18 mouse cellular contexts compared by ENCODE assay signal in the genomic region with DNA sequence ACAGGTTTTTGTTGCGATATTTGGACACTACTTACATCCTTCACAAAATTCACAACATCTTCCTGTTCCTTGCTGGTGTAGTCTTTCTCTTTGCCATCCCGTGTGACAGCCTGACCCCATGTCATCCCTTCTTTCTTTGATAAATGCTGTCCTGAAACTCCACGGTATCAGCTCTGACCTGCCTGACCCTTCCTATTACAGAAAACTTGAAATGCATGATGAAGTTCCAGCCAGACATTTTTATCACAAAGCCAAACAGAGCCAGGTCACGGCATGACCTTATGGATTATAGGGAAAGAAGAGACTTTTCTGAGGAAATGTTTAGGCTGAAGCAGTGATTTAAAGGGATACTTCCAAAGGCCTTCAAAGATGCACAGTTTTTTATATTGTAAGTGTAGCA.
DNase-seq lines count a peak whose midpoint lies in the region; ATAC-seq and TF ChIP-seq lines count a peak whose summit lies in the region.
"Had no signal": no experiment of that assay in that cellular context is flagged by ENCODE, and none has a peak within 500 bp of the region (broad histone marks: within the 10 kb centered on the region; RNA-seq: fewer than 3 reads in every experiment).

No protein-coding gene starts in this region.

- H3K4me1 ChIP-seq in heart, embryonic 13.5 days, result peaks cover 29% of the 10 kb centered on the region
- H3K4me1 ChIP-seq in heart, embryonic 11.5 days (ENCODE audit: control insufficient read depth, insufficient read depth, low read length), result peaks cover 14% of the 10 kb centered on the region; the same call in 1 of the 2 replicates
- H3K4me1 ChIP-seq in lung, postnatal 0 days (ENCODE audit: insufficient read depth, low read depth, low read length), result peaks cover 6% of the 10 kb centered on the region; the same call in 1 of the 2 replicates
- peaks cover 10% of the 10 kb centered on the region; the same call in 1 of the 2 replicates for H3K4me1 ChIP-seq in intestine, postnatal 0 days (replicated peaks; ENCODE audit: control insufficient read depth, insufficient read depth, low read length)
- H3K4me1 ChIP-seq: embryonic facial prominence, embryonic 13.5 days; forebrain, embryonic 12.5 days; hindbrain, embryonic 15.5 days had no signal

- ATAC-seq in heart, embryonic 13.5 days (ENCODE audit: extremely low read depth, insufficient number of reproducible peaks, low FRiP score, low TSS enrichment), result no peak
- ATAC-seq in heart, embryonic 11.5 days (replicated peaks; ENCODE audit: insufficient number of reproducible peaks, low FRiP score, low TSS enrichment), result no peak
- ATAC-seq in lung, postnatal 0 days, result no peak
- ATAC-seq in intestine, postnatal 0 days, result peak; percentile 8; the same call in 1 of the 2 replicates
- ATAC-seq: forebrain, postnatal 0 days had no signal

- WGBS in heart, embryonic 13.5 days, result 21% methylated on average over 4 of the region's 4 CpGs
- 19% methylated on average over 4 of the region's 4 CpGs for WGBS in heart, embryonic 11.5 days (ENCODE audit: insufficient replicate concordance)
- 36% methylated on average over 4 of the region's 4 CpGs for WGBS in lung, postnatal 0 days
- 16% methylated on average over 4 of the region's 4 CpGs for WGBS in intestine, postnatal 0 days

- no peak overlapping the region for H3K9ac ChIP-seq in heart, embryonic 13.5 days
- no peak overlapping the region for H3K9ac ChIP-seq in heart, embryonic 11.5 days (ENCODE audit: low read depth, low read length)
- H3K9ac ChIP-seq in lung, postnatal 0 days (replicated peaks; ENCODE audit: low read depth), result no peak overlapping the region
- H3K9ac ChIP-seq in intestine, postnatal 0 days (ENCODE audit: low read depth, low read length), result no peak overlapping the region
- H3K9ac ChIP-seq: embryonic facial prominence, embryonic 13.5 days; forebrain, embryonic 12.5 days; forebrain, postnatal 0 days; heart, embryonic 15.5 days; hindbrain, embryonic 15.5 days had no signal

- no peaks in the 10 kb centered on the region for H3K36me3 ChIP-seq in heart, embryonic 13.5 days
- no peaks in the 10 kb centered on the region for H3K36me3 ChIP-seq in heart, embryonic 11.5 days (ENCODE audit: control insufficient read depth, insufficient read depth, low read length)
- no peaks in the 10 kb centered on the region for H3K36me3 ChIP-seq in lung, postnatal 0 days (ENCODE audit: insufficient read depth, low read length)
- H3K36me3 ChIP-seq in intestine, postnatal 0 days (ENCODE audit: control insufficient read depth, insufficient read depth), result no peaks in the 10 kb centered on the region
- H3K36me3 ChIP-seq: embryonic facial prominence, embryonic 13.5 days; forebrain, embryonic 12.5 days; heart, embryonic 15.5 days; hindbrain, embryonic 15.5 days had no signal

- peak overlapping the region; percentile 28; the same call in 1 of the 2 replicates for H3K27ac ChIP-seq in heart, embryonic 13.5 days (replicated peaks)
- H3K27ac ChIP-seq in heart, embryonic 11.5 days (ENCODE audit: low read depth, low read length), result no peak overlapping the region
- peak overlapping the region; percentile 55 for H3K27ac ChIP-seq in lung, postnatal 0 days (ENCODE audit: low read length)
- peak overlapping the region; percentile 80; the same call in 1 of the 2 replicates for H3K27ac ChIP-seq in intestine, postnatal 0 days (ENCODE audit: low read depth, low read length)
- H3K27ac ChIP-seq: embryonic facial prominence, embryonic 13.5 days; forebrain, embryonic 12.5 days; heart, adult 2 months; heart, embryonic 15.5 days; hindbrain, embryonic 15.5 days had no signal

- H3K27me3 ChIP-seq in heart, embryonic 13.5 days (replicated peaks), result no peaks in the 10 kb centered on the region
- no peaks in the 10 kb centered on the region for H3K27me3 ChIP-seq in heart, embryonic 11.5 days (ENCODE audit: control insufficient read depth, insufficient read depth, low read length)
- no peaks in the 10 kb centered on the region for H3K27me3 ChIP-seq in lung, postnatal 0 days (replicated peaks; ENCODE audit: insufficient read depth, low read length)
- H3K27me3 ChIP-seq in intestine, postnatal 0 days (replicated peaks; ENCODE audit: control insufficient read depth, insufficient read depth, low read length), result no peaks in the 10 kb centered on the region
- H3K27me3 ChIP-seq: embryonic facial prominence, embryonic 13.5 days; forebrain, embryonic 12.5 days; heart, embryonic 15.5 days; hindbrain, embryonic 15.5 days had no signal

- no peak for DNase-seq in lung, postnatal 0 days (ENCODE audit: low spot score)
- DNase-seq in lung, adult 18-20 months, result no peak
- no peak for DNase-seq in Muller cell, postnatal 12 days (ENCODE audit: inconsistent ontology term)
- DNase-seq: adrenal gland, postnatal 10 days; cerebellum, adult 11 months; cerebellum, adult 8-10 months; cerebellum, postnatal 14 days; forebrain, postnatal 0 days; gastrocnemius, postnatal 14 days; heart, adult 2 months; heart, postnatal 36 days had no signal

- H3K9me3 ChIP-seq in heart, embryonic 13.5 days, result no peaks in the 10 kb centered on the region
- no peaks in the 10 kb centered on the region for H3K9me3 ChIP-seq in heart, embryonic 11.5 days (replicated peaks; ENCODE audit: control insufficient read depth, low read length)
- no peaks in the 10 kb centered on the region for H3K9me3 ChIP-seq in lung, postnatal 0 days (ENCODE audit: low read length)
- H3K9me3 ChIP-seq in intestine, postnatal 0 days (ENCODE audit: control insufficient read depth), result no peaks in the 10 kb centered on the region
- H3K9me3 ChIP-seq: embryonic facial prominence, embryonic 13.5 days; forebrain, embryonic 12.5 days; heart, embryonic 15.5 days; hindbrain, embryonic 15.5 days had no signal

- no peak for TF ChIP-seq EP300 in lung, postnatal 0 days (IDR thresholded peaks at IDR 0.05)

- H3K4me2 ChIP-seq in heart, embryonic 13.5 days, result no peak overlapping the region
- no peak overlapping the region for H3K4me2 ChIP-seq in heart, embryonic 11.5 days
- no peak overlapping the region for H3K4me2 ChIP-seq in lung, postnatal 0 days (replicated peaks; ENCODE audit: low read depth, low read length)
- H3K4me2 ChIP-seq in intestine, postnatal 0 days (replicated peaks; ENCODE audit: low read depth), result no peak overlapping the region
- H3K4me2 ChIP-seq: embryonic facial prominence, embryonic 13.5 days; forebrain, embryonic 12.5 days; heart, embryonic 15.5 days; hindbrain, embryonic 15.5 days had no signal

- TF ChIP-seq CTCF in lung, postnatal 0 days (IDR thresholded peaks at IDR 0.05), result no peak
- no peak for TF ChIP-seq CTCF in intestine, postnatal 0 days (IDR thresholded peaks at IDR 0.05; ENCODE audit: low read depth)

- no peak overlapping the region for H3K4me3 ChIP-seq in heart, embryonic 13.5 days
- no peak overlapping the region for H3K4me3 ChIP-seq in heart, embryonic 11.5 days (ENCODE audit: low read depth, low read length)
- H3K4me3 ChIP-seq in lung, postnatal 0 days (ENCODE audit: low read depth, low read length), result no peak overlapping the region
- H3K4me3 ChIP-seq in intestine, postnatal 0 days (ENCODE audit: low read depth, low read length), result no peak overlapping the region
- H3K4me3 ChIP-seq: embryonic facial prominence, embryonic 13.5 days; forebrain, embryonic 12.5 days; heart, adult 2 months; heart, embryonic 15.5 days; hindbrain, embryonic 15.5 days had no signal
